Mouse (Mus musculus) kidney, postnatal 4 days (tissue): ENCODE data around the gene Sgip1.

Experiments
- DNase-seq, 2 experiments: peaks; one replicate each; pipeline ENCODE4 v3.0.0; 2021; ENCODE audit warnings: mixed read lengths in 2 of 2

The Sgip1 gene

GRCm38 (mm10) chr4:102900166-102900565 is 159.1 kb downstream of the Sgip1 start:
- no peak for DNase-seq

- DNase-seq = no peak
These were observed 166.8 kb downstream of the Sgip1 start for GRCm38 (mm10) chr4:102907843-102908427.

DNA sequence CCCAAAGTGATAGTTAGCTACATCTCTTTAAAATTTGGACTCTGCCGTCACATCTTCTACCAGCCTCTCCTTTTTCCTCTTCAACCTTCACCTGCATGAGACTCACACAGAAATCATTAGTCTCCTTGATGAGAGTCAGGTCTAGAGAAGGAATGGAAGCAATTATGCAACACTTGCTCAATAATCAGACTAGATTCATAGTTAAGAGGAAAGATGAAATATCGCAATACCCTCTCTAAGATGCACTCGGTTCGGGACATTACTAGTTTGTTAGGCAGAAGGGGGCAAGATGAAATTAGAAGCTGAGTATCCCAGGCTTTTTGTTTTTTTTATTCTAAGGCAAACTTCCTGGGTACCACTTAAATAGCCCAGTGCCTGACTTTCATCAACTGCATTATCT is 169.1 kb downstream of the Sgip1 start:
- no peak for DNase-seq

DNA sequence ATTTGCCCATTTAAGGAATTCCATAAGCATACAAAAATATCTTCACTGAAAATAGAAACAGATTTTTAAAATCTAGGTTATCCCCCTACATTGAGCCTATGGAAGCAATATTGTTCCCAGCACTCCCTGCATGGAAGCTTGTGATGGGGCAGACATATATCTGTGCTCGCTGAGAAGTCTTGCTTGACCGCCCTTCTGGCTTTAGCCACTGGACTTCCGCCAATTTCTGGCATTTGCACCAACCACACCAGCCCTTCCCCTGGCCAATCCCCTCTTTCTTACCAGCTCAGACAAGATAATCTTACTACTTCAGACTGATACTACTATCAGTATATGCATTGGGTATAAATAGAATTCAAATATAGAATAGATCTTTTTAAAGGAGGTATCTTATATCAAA is 172.1 kb downstream of the Sgip1 start:
- DNase-seq = no peak

GRCm38 (mm10) chr4:102913700-102914327 is 172.7 kb downstream of the Sgip1 start:
- no peak for DNase-seq

GRCm38 (mm10) chr4:102918191-102918590 is 177.1 kb downstream of the Sgip1 start:
- no peak for DNase-seq

- DNase-seq = peak; percentile 6 to 8
These were observed 188.4 kb downstream of the Sgip1 start for GRCm38 (mm10) chr4:102929491-102929890.

DNA sequence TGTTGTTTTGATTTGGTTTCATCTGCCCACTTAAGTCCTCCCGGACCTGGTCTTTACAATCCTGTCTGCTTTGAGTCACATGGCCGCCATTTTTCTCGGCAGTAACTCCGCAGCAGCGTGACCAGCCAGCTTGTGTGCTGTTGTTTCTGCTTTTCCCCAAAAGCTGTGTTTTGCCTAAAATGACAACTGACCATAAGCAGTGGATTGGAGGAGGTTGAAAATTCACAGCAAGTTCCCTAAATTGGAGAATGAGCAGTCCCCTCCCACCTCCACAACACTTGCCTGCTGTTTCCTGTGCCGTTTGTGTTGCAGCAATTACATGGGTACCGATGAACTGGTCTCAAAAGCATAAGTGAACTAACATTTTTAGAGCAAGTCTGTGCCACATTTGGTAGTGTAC is 189.6 kb downstream of the Sgip1 start:
- DNase-seq = peak in 1 of 2 experiments; percentile 11

DNA sequence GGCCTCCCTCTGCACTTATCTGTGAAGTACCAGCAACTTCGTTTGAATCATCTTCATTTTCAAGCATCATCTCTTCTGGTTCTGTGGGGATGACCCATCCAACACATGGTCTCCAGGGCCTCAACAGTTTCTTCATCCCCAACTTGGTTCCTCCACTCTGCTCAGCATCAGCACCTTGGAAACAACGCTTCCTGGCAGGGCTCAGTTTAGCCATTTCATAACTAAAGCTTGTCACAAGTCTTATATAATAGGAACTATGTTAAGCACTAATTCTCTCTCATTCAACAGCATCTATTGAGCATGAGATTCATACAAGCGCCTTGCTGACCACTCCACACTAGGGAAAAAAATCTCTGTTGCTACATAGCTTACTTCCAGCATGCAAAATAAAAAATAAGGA is 199.2 kb downstream of the Sgip1 start:
- no peak for DNase-seq

GRCm38 (mm10) chr4:102940738-102941137 is 199.6 kb downstream of the Sgip1 start:
- no peak for DNase-seq

DNA sequence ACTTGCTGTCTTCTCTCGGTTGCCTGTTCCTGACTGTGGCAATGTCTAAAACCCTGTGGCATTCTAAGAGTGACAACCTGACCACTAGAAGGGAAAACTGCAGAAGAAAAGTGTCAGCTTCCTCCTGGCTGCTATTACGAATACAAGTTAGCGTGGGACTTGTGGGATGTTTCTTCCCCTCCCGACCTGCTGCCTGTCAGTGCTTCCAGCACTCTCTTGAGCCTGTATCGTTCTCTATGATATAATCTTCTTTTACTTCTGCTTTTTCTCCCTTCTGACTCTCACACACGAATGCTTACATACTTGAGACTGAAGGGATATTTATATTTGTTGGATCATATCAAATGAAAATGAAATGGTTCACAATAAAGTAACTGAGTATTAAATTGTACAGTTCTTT is 203.2 kb downstream of the Sgip1 start:
- no peak for DNase-seq

DNA sequence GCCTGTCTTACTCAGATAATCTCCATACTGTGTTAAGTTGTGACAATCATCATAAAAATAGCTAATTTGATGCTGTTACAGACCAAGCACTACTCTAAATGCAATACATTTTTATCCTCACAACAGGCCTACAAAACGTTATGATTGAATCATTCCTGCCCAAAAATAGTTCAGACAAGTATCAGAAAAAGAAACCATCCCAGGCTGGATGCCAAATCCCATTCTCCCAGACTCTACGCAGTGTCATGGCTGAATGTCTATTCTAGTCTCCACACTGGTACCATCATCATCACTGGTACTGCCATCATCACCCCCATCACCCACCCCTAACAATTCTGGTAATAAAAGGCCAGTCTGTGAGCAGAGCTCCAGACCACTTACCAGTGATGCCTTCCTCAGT is 211.4 kb downstream of the Sgip1 start:
- no peak for DNase-seq

- DNase-seq = no peak
These were observed 214.3 kb downstream of the Sgip1 start for GRCm38 (mm10) chr4:102955294-102955956.

DNA sequence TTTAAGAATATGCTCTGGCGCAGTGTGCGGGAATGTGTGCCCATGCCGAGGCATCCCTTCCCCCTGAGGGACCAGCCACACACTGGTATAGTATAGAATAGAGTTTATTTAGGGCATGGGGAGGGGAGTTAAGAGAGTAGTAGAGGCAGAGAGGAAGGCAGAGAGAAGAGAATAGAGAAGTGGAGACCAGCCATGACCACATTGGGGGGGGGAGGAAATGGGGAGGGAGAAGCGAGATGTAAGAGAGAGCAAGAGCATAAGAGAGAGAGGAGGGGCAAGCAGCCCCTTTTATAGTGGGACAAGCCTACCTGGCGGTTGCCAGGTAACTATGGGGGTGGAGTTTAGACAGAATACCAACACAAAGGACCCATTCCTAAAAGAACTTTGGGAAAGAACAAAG is 218.3 kb downstream of the Sgip1 start:
- DNase-seq = no peak

GRCm38 (mm10) chr4:102964174-102964573 is 223.1 kb downstream of the Sgip1 start:
- DNase-seq = no peak

GRCm38 (mm10) chr4:102967811-102968210 is 226.7 kb downstream of the Sgip1 start:
- no peak for DNase-seq

- no peak for DNase-seq
These were observed 228.5 kb downstream of the Sgip1 start for GRCm38 (mm10) chr4:102969599-102969998.

- no peak for DNase-seq
These were observed 230.1 kb downstream of the Sgip1 start for GRCm38 (mm10) chr4:102971159-102971558.

DNA sequence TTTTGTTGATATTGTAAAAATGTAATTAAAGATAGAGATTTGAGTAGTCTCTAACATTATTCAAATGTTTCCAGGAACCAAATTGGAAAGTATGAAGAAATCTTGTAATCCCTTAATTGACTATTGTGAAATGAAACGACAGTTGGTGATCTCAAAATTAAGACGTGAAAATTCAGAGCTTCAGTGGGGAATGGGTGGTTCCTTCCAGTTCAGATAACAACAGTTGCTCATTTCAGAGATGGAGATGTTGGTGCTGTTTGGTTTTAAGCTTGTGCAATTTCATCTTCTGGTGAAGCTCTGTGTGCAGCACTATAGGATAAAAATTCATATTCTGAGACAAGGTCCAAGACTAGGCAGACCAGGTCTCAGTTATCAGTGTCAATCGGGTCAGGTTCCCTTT is 231.0 kb downstream of the Sgip1 start:
- DNase-seq = no peak

GRCm38 (mm10) chr4:102974172-102974571 is 233.1 kb downstream of the Sgip1 start:
- DNase-seq = no peak

GRCm38 (mm10) chr4:102976290-102977275 is 235.5 kb downstream of the Sgip1 start:
- DNase-seq = no peak

DNA sequence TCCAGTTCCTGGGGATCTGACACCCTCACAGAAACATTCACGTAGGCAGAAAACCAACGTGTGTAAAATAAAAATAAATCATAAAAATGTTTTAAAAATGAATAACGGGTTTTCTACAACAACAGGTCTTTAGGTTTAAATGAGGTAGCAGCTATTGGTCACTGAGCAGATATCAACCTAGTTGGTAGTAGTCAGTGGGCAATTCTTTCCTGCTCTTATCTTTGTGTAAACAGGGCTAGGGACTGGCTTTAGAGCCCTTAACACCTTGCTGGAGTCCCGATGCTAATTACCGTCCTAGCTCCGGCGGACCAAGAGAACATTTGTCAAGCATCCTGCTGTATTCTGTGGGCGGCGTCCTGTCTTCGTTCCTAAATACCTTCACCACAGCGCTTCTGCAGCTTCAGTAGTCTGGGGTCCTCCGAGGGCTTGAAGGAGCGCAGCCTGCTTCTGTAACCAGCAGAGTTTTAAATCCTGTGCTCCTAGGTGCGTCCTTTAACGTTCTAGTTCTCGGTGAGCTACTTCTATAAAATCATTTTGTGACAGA is 236.8 kb downstream of the Sgip1 start:
- DNase-seq = no peak

DNA sequence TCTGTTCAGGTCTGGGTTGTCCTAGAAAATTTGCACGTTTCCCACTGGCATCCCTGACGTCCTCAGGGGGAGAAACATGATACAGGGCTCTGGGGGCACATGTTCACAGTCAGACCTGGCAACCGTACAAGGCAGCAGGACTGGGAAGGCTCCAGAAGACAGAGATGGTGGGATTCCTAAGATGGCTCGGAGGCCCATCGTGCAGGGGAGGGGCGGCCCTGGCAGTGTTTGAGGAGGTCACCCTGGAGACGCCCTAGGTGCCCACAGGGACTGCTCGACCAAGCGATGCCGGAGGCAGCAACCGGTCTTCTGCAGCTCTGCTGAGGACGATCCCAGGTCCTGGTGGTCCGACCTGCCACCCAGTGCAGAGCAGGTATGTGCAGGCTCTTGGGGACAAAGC is 237.3 kb downstream of the Sgip1 start, which contains the start of gene Tctex1d1:
Gene Tctex1d1 (plus strand): TSS at position 167 of the 400 bp plus-strand sequence.
- peak; percentile 31 to 52 for DNase-seq
